Mouse (Mus musculus): ENCODE data around the gene Hmmr.

DNA sequence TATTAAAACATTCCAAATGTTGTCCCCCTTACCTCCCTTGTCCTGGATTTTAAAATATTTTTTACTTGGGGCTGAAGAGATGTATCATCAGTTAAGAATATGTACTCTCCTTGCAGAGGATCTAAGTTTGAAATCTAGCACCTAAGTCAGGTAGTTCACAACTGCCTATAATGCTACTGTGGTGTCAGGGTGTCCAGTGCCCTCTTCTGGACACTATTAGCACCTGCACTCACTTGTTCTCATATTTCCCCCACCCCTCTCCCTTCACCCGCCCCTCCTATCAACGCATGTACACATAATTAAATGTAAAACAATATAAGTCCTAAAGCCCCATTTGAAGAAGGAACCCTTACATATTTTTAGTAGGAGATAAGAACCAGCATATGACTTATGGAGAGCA, 30.2 kb upstream of the Hmmr start:
- TF ChIP-seq ZNF384 (IDR thresholded peaks at IDR 0.05; ENCODE audit: low read depth, low read length) (no peak), CHD2 (IDR thresholded peaks at IDR 0.05; ENCODE audit: low read depth, low read length) (no peak), ZC3H11A (IDR thresholded peaks at IDR 0.05; ENCODE audit: borderline replicate concordance, low read depth, low read length) (peak; percentile 49; the same call in 1 of the 2 replicates)

Measured in ES-E14 (cell line).